Mouse (Mus musculus): ENCODE measurements around the gene Pcsk7. TPM values are rescaled to one million over a fixed set of nuclear protein-coding genes. Genes with fewer than 3 reads are reported as not detected.

The Pcsk7 gene
- total RNA-seq, 4 experiments from 2014 or later = 20.5 to 28.5 (median 23.0) TPM

GRCm38 (mm10) chr9:45961855-45962254, 55.6 kb downstream of the Pcsk7 start:
- no peak for DNase-seq (ENCODE audit: low spot score in 2 of 2)

- DNase-seq (ENCODE audit: low spot score in 2 of 2) = no peak
Measured at GRCm38 (mm10) chr9:45963577-45963976, 57.3 kb downstream of the Pcsk7 start.

- DNase-seq (ENCODE audit: low spot score in 2 of 2) = no peak
Measured at GRCm38 (mm10) chr9:45976884-45977283, 70.6 kb downstream of the Pcsk7 start.

Small RNAs within 50 kb of the gene (microRNA-seq; reads per million reads assigned to microRNA genes)
- 0 reads per million in 2 experiments for gene Mir7087

Other genes starting within 250 kb of the Pcsk7 start
- 10 to 100 TPM; 14.9 to 16.3 (median 15.3) TPM for gene Cep164, start 77.8 kb upstream of the Pcsk7 start, total RNA-seq (2022)
- gene Bace1, start 67.9 kb upstream of the Pcsk7 start, total RNA-seq (2022) = 10 to 100 TPM; 76.6 to 81.9 (median 78.9) TPM
- gene Rnf214, start 414 bp downstream of the Pcsk7 start, total RNA-seq (2022) = 10 to 100 TPM; 72.3 to 85.7 (median 81.2) TPM
- 10 to 100 TPM in 1 of 4 experiments, 1 to 10 TPM in 3; 8.9 to 17.1 (median 9.1) TPM for gene Tagln, start 29.6 kb downstream of the Pcsk7 start, total RNA-seq (2022)
- gene Sidt2, start 48.8 kb downstream of the Pcsk7 start, total RNA-seq (2022) = 10 to 100 TPM; 77.9 to 79.8 (median 78.2) TPM
- 100 to 1,000 TPM; 206 to 233 (median 217) TPM for gene Pafah1b2, start 106.2 kb downstream of the Pcsk7 start, total RNA-seq (2022)
- 100 to 1,000 TPM; 128 to 145 (median 136) TPM for gene Sik3, start 106.3 kb downstream of the Pcsk7 start, total RNA-seq (2022)

All from left cerebral cortex, adult 8-10 months (tissue).